Mouse (Mus musculus): ENCODE measurements around the gene Vbp1. TPM values are rescaled to one million over a fixed set of nuclear protein-coding genes. Genes with fewer than 3 reads are reported as not detected.

Vbp1 gene
- 4.1 and 6.0 TPM in 2 replicates for polyA plus RNA-seq (2012)

DNA sequence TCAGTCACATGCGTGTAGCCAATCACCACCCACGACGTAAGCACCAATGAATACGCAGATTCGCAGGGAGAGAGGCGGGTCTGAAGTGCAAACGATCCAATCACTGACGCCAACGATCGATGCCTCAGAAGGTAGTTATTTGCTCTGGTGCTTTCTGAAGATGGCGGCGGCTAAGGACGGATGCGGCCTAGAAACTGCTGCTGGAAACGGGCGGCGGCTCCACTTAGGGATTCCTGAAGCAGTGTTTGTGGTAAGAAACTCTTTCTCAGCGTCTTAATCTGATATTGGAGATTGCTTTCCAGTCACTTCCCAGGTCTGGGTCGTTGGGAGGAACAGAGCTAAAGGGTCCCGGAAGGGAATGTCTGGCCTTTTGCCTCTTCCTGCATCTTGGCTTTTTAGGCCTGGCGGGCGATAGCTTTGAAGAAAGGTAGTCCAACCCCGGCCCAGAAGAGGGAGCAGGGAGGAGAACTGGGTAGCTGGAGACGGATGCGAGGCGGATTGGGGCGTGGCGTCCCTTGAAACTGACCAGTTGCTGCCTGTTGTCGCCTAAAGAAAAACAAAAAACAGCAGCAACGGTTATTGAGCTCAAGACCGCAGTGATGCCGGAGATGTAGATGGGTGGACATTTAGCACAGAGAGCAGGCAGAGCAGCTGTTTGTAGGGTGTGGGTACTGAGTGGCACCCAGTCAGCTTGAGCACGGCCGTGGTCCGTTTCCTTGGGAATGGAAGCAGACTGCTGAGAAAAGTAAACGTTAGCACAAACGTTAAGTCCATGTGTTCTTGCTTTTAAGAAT, at the start of gene Vbp1:
Gene Vbp1 (plus strand): TSS at position 121 of the 794 bp plus-strand sequence.

DNA sequence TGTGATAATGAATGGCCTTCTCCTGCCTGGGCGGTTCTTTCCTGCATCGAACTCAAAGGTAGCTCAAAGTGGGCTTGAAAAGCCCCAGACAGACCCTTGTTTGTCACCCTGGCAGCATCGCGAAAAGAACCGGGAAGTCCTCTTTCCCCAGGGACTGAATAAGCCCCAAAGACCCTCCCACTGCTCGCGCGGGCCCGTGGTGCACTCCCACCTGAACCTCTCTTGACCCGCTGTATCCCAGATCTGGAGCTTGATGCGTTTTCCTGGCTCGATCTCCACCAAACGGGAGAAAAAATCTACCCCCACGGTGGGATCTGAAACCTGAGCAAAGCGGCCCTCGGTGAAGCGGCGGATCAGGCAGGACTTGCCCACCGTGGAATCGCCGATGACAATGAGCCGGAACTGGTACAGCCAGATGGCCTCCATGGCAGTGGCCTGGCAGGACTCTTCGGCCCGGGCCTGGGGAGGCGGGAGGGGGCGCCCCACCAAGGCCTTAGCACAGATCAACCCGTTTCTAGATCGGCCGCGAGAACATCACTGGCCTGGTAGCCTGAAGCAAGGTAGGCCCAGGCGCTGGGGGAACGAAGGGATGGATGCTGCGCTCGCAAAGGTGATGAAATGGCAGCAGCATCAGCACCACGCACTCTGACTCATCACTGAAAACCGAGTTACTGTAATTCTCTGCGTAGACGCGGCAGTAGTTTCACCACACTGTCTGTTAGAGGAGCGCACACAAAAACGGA, 63.7 kb downstream of the Vbp1 start, which contains the start of gene Rab39b:
Gene Rab39b (minus strand): TSS at position 650 of the 743 bp plus-strand sequence.

Other genes with a start within 250 kb of the Vbp1 start
- 1.7 and 2.3 TPM in 2 replicates for gene Fundc2, start 131.9 kb upstream of the Vbp1 start, polyA plus RNA-seq (2012)
- gene F8, start 131.7 kb upstream of the Vbp1 start, polyA plus RNA-seq (2012) = 0.05 TPM in 1 of 2 replicates, not detected in the other
- gene Cmc4, start 97.7 kb upstream of the Vbp1 start, polyA plus RNA-seq (2012) = 4.1 and 7.5 TPM in 2 replicates
- 0.26 and 0.30 TPM in 2 replicates for gene Mtcp1, start 97.7 kb upstream of the Vbp1 start, polyA plus RNA-seq (2012)
- 1.2 and 1.5 TPM in 2 replicates for gene Brcc3, start 97.7 kb upstream of the Vbp1 start, polyA plus RNA-seq (2012)
- gene Rab39b, start 63.9 kb downstream of the Vbp1 start, polyA plus RNA-seq (2012) = 0.05 TPM in 1 of 2 replicates, not detected in the other